Mouse (Mus musculus): ENCODE data around the gene Pycr1. TPM values are rescaled to one million over a fixed set of nuclear protein-coding genes. Genes with fewer than 3 reads are reported as not detected.

Gene Pycr1
- polyA plus RNA-seq, 1 experiment from 2014 or later: 61.6 TPM

GRCm38 (mm10) chr11:120672687-120673593 is 29.4 kb upstream of the Pycr1 start, which contains the start of gene Aspscr1:
TSS of gene Aspscr1 (plus strand) at chr11:120672973.
- Histone ChIP-seq H3K27ac (peak within 1 kb of the TSS; percentile 94), H3K4me1 (peaks cover 14% of the 10 kb centered on the region), H3K9ac (peak within 1 kb of the TSS; percentile 62), H3K36me3 (peaks cover 14% of the 10 kb centered on the region), H3K27me3 (no peaks in the 10 kb centered on the region), H3K4me2 (peak within 1 kb of the TSS; percentile 77), H3K9me3 (no peaks in the 10 kb centered on the region), H3K4me3 (peak within 1 kb of the TSS; percentile 90)
- under 1% methylated on average over 83 of the region's 83 CpGs for WGBS
- peak; percentile 96 for ATAC-seq (ENCODE audit: insufficient number of reproducible peaks, low FRiP score, low TSS enrichment, low read depth)

DNA sequence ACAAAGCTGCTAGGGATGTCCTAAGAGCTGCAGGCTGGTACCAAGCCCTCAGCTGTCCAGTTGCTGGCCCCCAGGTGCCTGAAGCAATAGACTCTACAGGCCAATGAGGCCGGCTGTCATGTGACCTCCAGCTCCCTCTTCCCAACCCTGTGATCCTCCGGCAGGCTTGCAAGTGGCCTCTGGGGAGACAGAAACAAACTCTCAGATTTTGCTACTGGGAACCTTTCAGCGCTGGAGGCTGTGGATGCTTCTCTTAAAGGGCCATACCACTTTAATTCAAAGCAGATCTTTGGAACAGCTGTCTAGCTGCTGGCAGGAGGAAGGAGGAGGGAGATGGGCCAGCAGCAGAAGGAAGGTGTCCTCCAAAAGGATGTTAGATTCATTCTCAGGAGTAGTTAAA is 23.0 kb upstream of the Pycr1 start:
- H3K9me3 ChIP-seq: no peaks in the 10 kb centered on the region
- H3K4me2 ChIP-seq: no peak overlapping the region
- no peak overlapping the region for H3K9ac ChIP-seq
- H3K4me3 ChIP-seq: no peak overlapping the region
- no peak for ATAC-seq (ENCODE audit: insufficient number of reproducible peaks, low FRiP score, low TSS enrichment, low read depth)
- H3K27ac ChIP-seq: no peak overlapping the region
- no peaks in the 10 kb centered on the region for H3K36me3 ChIP-seq
- H3K4me1 ChIP-seq: peaks cover 12% of the 10 kb centered on the region
- H3K27me3 ChIP-seq: peaks cover 22% of the 10 kb centered on the region
- 0% methylated on average over 3 of the region's 3 CpGs for WGBS

- Histone ChIP-seq H3K9me3 (no peaks in the 10 kb centered on the region), H3K36me3 (no peaks in the 10 kb centered on the region), H3K4me2 (no peak overlapping the region), H3K27ac (no peak overlapping the region), H3K9ac (no peak overlapping the region), H3K4me3 (no peak overlapping the region), H3K4me1 (peaks cover 21% of the 10 kb centered on the region), H3K27me3 (peaks cover 34% of the 10 kb centered on the region)
- ATAC-seq (ENCODE audit: insufficient number of reproducible peaks, low FRiP score, low TSS enrichment, low read depth): no peak
- 63% methylated on average over 3 of the region's 3 CpGs for WGBS
Observed at GRCm38 (mm10) chr11:120665406-120665805, 21.8 kb upstream of the Pycr1 start.

GRCm38 (mm10) chr11:120663714-120664113 is 20.1 kb upstream of the Pycr1 start:
- peaks cover 51% of the 10 kb centered on the region for H3K27me3 ChIP-seq
- WGBS: 90% methylated on average over 5 of the region's 5 CpGs
- no peaks in the 10 kb centered on the region for H3K36me3 ChIP-seq
- H3K9me3 ChIP-seq: no peaks in the 10 kb centered on the region
- H3K27ac ChIP-seq: no peak overlapping the region
- no peak overlapping the region for H3K9ac ChIP-seq
- H3K4me3 ChIP-seq: no peak overlapping the region
- no peak overlapping the region for H3K4me2 ChIP-seq
- ATAC-seq (ENCODE audit: insufficient number of reproducible peaks, low FRiP score, low TSS enrichment, low read depth): no peak
- H3K4me1 ChIP-seq: peaks cover 37% of the 10 kb centered on the region

DNA sequence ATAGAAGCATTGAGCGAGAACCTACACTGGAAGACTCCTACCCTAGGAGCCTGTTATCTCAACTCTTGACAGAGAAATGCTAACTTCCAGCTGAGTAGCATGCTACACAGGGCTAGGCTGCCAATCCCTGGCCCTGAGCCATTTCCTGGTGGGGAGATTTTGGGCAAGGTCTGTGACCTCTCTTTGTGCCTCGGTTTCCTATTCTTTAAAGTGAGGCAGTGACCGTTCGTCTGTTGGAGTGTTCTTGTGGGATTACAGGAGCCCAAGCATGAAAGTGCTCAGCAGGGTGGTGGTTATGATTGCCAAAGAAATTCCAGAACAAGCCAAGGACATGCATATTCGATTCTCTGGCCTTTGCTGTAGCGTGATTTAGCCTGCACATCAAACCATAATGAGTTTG is 19.2 kb upstream of the Pycr1 start:
- no peaks in the 10 kb centered on the region for H3K36me3 ChIP-seq
- H3K9me3 ChIP-seq: no peaks in the 10 kb centered on the region
- H3K27me3 ChIP-seq: peaks cover 61% of the 10 kb centered on the region
- no peak for ATAC-seq (ENCODE audit: insufficient number of reproducible peaks, low FRiP score, low TSS enrichment, low read depth)
- no peak overlapping the region for H3K4me2 ChIP-seq
- WGBS: 73% methylated on average over 6 of the region's 6 CpGs
- no peak overlapping the region for H3K9ac ChIP-seq
- peaks cover 37% of the 10 kb centered on the region for H3K4me1 ChIP-seq
- H3K4me3 ChIP-seq: no peak overlapping the region
- no peak overlapping the region for H3K27ac ChIP-seq

GRCm38 (mm10) chr11:120661076-120661460 is 17.5 kb upstream of the Pycr1 start, which contains the start of gene Notum:
TSS of gene Notum (minus strand) at chr11:120661175.
- no peak within 1 kb of the TSS for H3K27ac ChIP-seq
- H3K4me1 ChIP-seq: peaks cover 27% of the 10 kb centered on the region
- peak within 1 kb of the TSS; percentile 91 for H3K4me2 ChIP-seq
- peak within 1 kb of the TSS; percentile 26; the same call in 1 of the 2 replicates for H3K9ac ChIP-seq
- H3K27me3 ChIP-seq: peaks cover 74% of the 10 kb centered on the region
- H3K9me3 ChIP-seq: no peaks in the 10 kb centered on the region
- H3K4me3 ChIP-seq: peak within 1 kb of the TSS; percentile 48
- H3K36me3 ChIP-seq: no peaks in the 10 kb centered on the region
- under 1% methylated on average over 35 of the region's 35 CpGs for WGBS
- no peak for ATAC-seq (ENCODE audit: insufficient number of reproducible peaks, low FRiP score, low TSS enrichment, low read depth)

GRCm38 (mm10) chr11:120660301-120661075 is 16.9 kb upstream of the Pycr1 start:
- WGBS: 0% methylated on average over 68 of the region's 95 CpGs
- Histone ChIP-seq H3K36me3 (no peaks in the 10 kb centered on the region), H3K4me2 (peak overlapping the region; percentile 91), H3K27ac (no peak overlapping the region), H3K4me1 (peaks cover 26% of the 10 kb centered on the region), H3K27me3 (peaks cover 74% of the 10 kb centered on the region), H3K4me3 (peak overlapping the region; percentile 48), H3K9me3 (no peaks in the 10 kb centered on the region), H3K9ac (peak overlapping the region; percentile 26; the same call in 1 of the 2 replicates)
- ATAC-seq (ENCODE audit: insufficient number of reproducible peaks, low FRiP score, low TSS enrichment, low read depth): no peak

GRCm38 (mm10) chr11:120659509-120660300 is 16.1 kb upstream of the Pycr1 start:
- ATAC-seq (ENCODE audit: insufficient number of reproducible peaks, low FRiP score, low TSS enrichment, low read depth): no peak
- Histone ChIP-seq H3K36me3 (no peaks in the 10 kb centered on the region), H3K4me2 (peak overlapping the region; percentile 91), H3K9me3 (no peaks in the 10 kb centered on the region), H3K4me3 (peak overlapping the region; percentile 48), H3K4me1 (peaks cover 25% of the 10 kb centered on the region), H3K27ac (no peak overlapping the region), H3K9ac (peak overlapping the region; percentile 26; the same call in 1 of the 2 replicates), H3K27me3 (peaks cover 74% of the 10 kb centered on the region)
- WGBS: 1% methylated on average over 50 of the region's 50 CpGs

- Histone ChIP-seq H3K9ac (no peak overlapping the region), H3K4me3 (peak overlapping the region; percentile 48), H3K9me3 (no peaks in the 10 kb centered on the region), H3K4me1 (peaks cover 25% of the 10 kb centered on the region), H3K27me3 (peaks cover 74% of the 10 kb centered on the region), H3K4me2 (peak overlapping the region; percentile 91), H3K36me3 (no peaks in the 10 kb centered on the region), H3K27ac (no peak overlapping the region)
- 4% methylated on average over 24 of the region's 24 CpGs for WGBS
- ATAC-seq (ENCODE audit: insufficient number of reproducible peaks, low FRiP score, low TSS enrichment, low read depth): no peak
Observed at GRCm38 (mm10) chr11:120658876-120659410, 15.4 kb upstream of the Pycr1 start.

- 81% methylated on average over 4 of the region's 4 CpGs for WGBS
- peaks cover 25% of the 10 kb centered on the region for H3K4me1 ChIP-seq
- no peak overlapping the region for H3K4me3 ChIP-seq
- peaks cover 59% of the 10 kb centered on the region for H3K27me3 ChIP-seq
- no peak overlapping the region for H3K27ac ChIP-seq
- no peak for ATAC-seq (ENCODE audit: insufficient number of reproducible peaks, low FRiP score, low TSS enrichment, low read depth)
- H3K9ac ChIP-seq: no peak overlapping the region
- H3K4me2 ChIP-seq: no peak overlapping the region
- H3K9me3 ChIP-seq: no peaks in the 10 kb centered on the region
- no peaks in the 10 kb centered on the region for H3K36me3 ChIP-seq
Observed at GRCm38 (mm10) chr11:120657301-120657700, 13.7 kb upstream of the Pycr1 start.

DNA sequence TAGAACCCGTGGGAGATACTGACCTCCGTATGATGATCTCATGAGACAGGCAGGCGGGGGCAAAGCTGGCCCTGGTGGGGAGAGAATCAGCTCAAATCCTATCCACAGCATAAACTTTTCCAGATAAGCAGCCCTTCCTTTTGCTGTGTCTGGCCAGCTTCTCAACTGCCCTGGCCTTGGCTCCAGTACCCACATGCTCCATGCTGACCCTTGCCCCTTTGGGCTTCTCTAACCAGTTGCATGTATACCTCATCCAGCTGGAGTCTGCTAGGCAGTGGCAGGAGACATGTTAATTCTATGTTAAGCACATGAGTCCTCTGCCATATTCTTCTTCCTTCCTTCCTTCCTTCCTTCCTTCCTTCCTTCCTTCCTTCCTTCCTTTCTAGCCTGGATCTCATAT is 11.2 kb upstream of the Pycr1 start:
- peaks cover 33% of the 10 kb centered on the region for H3K27me3 ChIP-seq
- no peak overlapping the region for H3K4me2 ChIP-seq
- no peak for ATAC-seq (ENCODE audit: insufficient number of reproducible peaks, low FRiP score, low TSS enrichment, low read depth)
- peaks cover 9% of the 10 kb centered on the region for H3K4me1 ChIP-seq
- no peaks in the 10 kb centered on the region for H3K36me3 ChIP-seq
- H3K27ac ChIP-seq: no peak overlapping the region
- no peak overlapping the region for H3K9ac ChIP-seq
- 70% methylated on average over 3 of the region's 3 CpGs for WGBS
- no peak overlapping the region for H3K4me3 ChIP-seq
- H3K9me3 ChIP-seq: no peaks in the 10 kb centered on the region
